8 mouse cellular contexts compared by ENCODE assay signal in genomic region chr19:6384128-6384527, GRCm38 (mm10). TPM values are rescaled to one million over a fixed set of nuclear protein-coding genes. Genes with fewer than 3 reads are reported as not detected.
DNase-seq lines count a peak whose midpoint lies in the region; ATAC-seq lines count a peak whose summit lies in the region.

Gene Pygm (plus strand): TSS chr19:6384399.

- peak within 1 kb of the TSS; percentile 51; the same call in 1 of the 2 replicates for H3K9ac ChIP-seq in hindbrain, embryonic 13.5 days

- H3K4me2 ChIP-seq in hindbrain, embryonic 13.5 days: no peak within 1 kb of the TSS

- DNase-seq in urinary bladder, adult 2 months (ENCODE audit: low spot score): no peak
- DNase-seq in urinary bladder, postnatal 10 days (ENCODE audit: low spot score): no peak
- DNase-seq in gastrocnemius, postnatal 10 days: peak; percentile 90
- peak; percentile 46 for DNase-seq in layer of hippocampus, adult 9-11 months
- DNase-seq in lung, postnatal 14 days: peak; percentile 78
- peak; percentile 98 for DNase-seq in skeletal muscle tissue, adult 2 months (ENCODE audit: low read depth, low spot score)

- H3K27me3 ChIP-seq in hindbrain, embryonic 13.5 days: peaks cover 5% of the 10 kb centered on the region; the same call in 1 of the 2 replicates

- no peaks in the 10 kb centered on the region for H3K9me3 ChIP-seq in hindbrain, embryonic 13.5 days

- H3K4me3 ChIP-seq in hindbrain, embryonic 13.5 days: no peak within 1 kb of the TSS

- peaks cover 10% of the 10 kb centered on the region for H3K4me1 ChIP-seq in hindbrain, embryonic 13.5 days (replicated peaks)

- H3K36me3 ChIP-seq in hindbrain, embryonic 13.5 days: peaks cover 8% of the 10 kb centered on the region

- WGBS in hindbrain, embryonic 13.5 days: 25% methylated on average over 7 of the region's 7 CpGs

- no peak for ATAC-seq in hindbrain, embryonic 13.5 days (ENCODE audit: low FRiP score)
- no peak for ATAC-seq in erythroid progenitor cell, adult 5-6 weeks (replicated peaks; ENCODE audit: low FRiP score, poor library complexity, severe bottlenecking)

- peak within 1 kb of the TSS; percentile 44; the same call in 1 of the 2 replicates for H3K27ac ChIP-seq in hindbrain, embryonic 13.5 days

RNA-seq across cellular contexts. Expression of gene Pygm, which starts in this region (rescaled TPM):
- 34.8 and 47.2 TPM in 2 replicates for polyA plus RNA-seq in urinary bladder, adult 2 months (2012; rRNA removed)
- total RNA-seq in gastrocnemius, postnatal 10 days (2021): 1,000 to 10,000 TPM; 3,066 to 3,425 TPM
- polyA plus RNA-seq in hindbrain, embryonic 13.5 days (2015; fragmentation: Nextera tagmentation; extraction: Ambion mirVana): 4.9 and 5.7 TPM in 2 replicates
- 2.2 and 4.6 TPM in 2 replicates for total RNA-seq in erythroid progenitor cell, adult 5-6 weeks (2015; ENCODE audit: low replicate concordance)
- 0.64 and 2.6 TPM in 2 replicates for total RNA-seq in erythroid progenitor cell, adult 5-6 weeks (2017; ENCODE audit: low replicate concordance)

Comparison
In these comparisons a context has a peak if more than half of its experiments do, and no peak if none do; other contexts are left out.
1. RNA of gene Pygm (total RNA-seq): 3,066 to 3,425 TPM in gastrocnemius, postnatal 10 days; 0.64 to 4.6 TPM in erythroid progenitor cell, adult 5-6 weeks; every median in the first group is over 100 times any median in the second.
2. DNase-seq: peak in gastrocnemius, postnatal 10 days (single experiment), layer of hippocampus, adult 9-11 months (single experiment), lung, postnatal 14 days (single experiment) and skeletal muscle tissue, adult 2 months (single experiment); none in urinary bladder, adult 2 months (single experiment) and urinary bladder, postnatal 10 days (single experiment).